Mouse (Mus musculus): ENCODE measurements around the gene A630089N07Rik.
A peak's percentile ranks its signal among the peaks of the same experiment; 100 is the strongest.

The A630089N07Rik gene

GRCm38 (mm10) chr16:97962151-97962948 is 119.9 kb downstream of the A630089N07Rik start, which contains the start of the genes C2cd2 and Zbtb21:
TSS of gene C2cd2 (minus strand) at chr16:97962598.
TSS of gene Zbtb21 (minus strand) at chr16:97962622.
- peak; percentile 97 for DNase-seq (ENCODE audit: low spot score)

- peak; percentile 11 for DNase-seq (ENCODE audit: low spot score)
Observed at GRCm38 (mm10) chr16:97961381-97962150, 120.7 kb downstream of the A630089N07Rik start.

GRCm38 (mm10) chr16:97960348-97960747 is 121.9 kb downstream of the A630089N07Rik start:
- DNase-seq (ENCODE audit: low spot score) = no peak

DNA sequence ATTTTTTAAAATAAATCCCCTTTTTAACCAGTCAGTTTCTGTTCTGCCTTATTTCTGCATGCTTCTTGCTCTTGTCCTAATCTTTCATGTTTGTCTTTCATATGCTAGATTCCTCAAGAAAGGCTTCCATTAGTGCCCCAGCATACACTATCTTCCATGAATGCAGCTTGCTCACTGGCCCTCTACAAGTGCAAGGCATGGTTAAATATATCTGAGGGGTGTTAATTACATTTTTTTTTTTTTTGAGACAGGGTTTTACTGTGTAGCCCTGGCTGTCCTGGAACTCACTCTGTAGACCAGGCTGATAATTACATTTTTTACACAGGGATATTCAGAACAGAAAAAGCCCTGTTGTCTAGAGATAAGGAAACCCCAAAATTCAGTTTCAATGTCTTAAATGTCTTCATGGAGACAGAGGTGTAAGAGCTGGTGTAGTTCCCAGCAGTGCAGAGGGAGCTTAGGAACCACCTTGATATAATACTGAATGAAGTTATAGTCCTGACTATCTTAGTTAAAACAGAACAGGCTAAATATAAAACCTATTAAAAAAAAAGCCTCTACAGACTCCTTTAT is 123.8 kb downstream of the A630089N07Rik start:
- DNase-seq (ENCODE audit: low spot score) = no peak

DNA sequence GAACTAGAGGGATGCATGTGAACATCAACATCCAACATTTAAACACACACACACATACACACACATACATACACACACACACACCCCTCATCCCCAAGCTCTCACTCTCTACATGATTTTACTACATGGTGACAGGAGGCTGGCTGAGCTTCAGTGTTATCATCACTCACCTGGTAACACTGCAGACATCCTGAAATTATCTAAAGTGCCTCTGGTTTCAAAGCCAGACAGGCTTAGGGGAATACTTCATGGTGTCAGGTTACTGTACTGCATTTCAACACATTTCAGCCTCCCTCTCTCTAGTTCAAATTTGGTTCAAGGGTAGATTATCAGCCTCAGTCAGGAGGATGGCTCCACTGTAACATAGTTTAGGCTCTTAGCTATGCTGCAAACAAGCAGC is 124.6 kb downstream of the A630089N07Rik start:
- no peak for DNase-seq (ENCODE audit: low spot score)

GRCm38 (mm10) chr16:97956011-97956410 is 126.2 kb downstream of the A630089N07Rik start:
- DNase-seq (ENCODE audit: low spot score) = no peak

GRCm38 (mm10) chr16:97953300-97953699 is 128.9 kb downstream of the A630089N07Rik start:
- DNase-seq (ENCODE audit: low spot score) = no peak

DNA sequence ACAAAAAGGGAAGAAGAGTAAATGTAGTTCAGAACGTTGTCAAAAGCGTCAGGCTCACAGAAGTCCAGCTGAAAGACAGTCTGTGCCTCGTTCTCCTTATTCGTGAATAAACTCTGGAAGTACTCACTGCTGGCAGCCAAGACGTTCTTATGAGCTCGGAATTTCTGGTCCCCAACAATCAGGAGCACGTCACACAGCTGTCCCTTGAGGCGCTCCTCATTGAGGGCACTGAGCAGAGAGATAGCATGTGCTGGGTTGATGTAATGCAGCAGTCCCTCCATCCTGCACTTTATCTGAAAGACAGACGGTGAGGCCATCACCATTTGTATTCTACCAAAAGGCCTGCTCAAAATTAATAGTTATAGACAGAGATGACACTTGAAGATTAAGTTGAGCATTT is 129.4 kb downstream of the A630089N07Rik start:
- no peak for DNase-seq (ENCODE audit: low spot score)

- DNase-seq (ENCODE audit: low spot score) = no peak
Observed at GRCm38 (mm10) chr16:97952371-97952770, 129.9 kb downstream of the A630089N07Rik start.
